Mouse (Mus musculus): ENCODE data around the gene Far2. TPM values are rescaled to one million over a fixed set of nuclear protein-coding genes. Genes with fewer than 3 reads are reported as not detected.

The Far2 gene
- total RNA-seq, 2 experiments from 2014 or later = 19.5 to 21.7 TPM

GRCm38 (mm10) chr6:148214765-148215164, 167.7 kb downstream of the Far2 start:
- peak; percentile 38 to 46 for DNase-seq (ENCODE audit: low spot score in 2 of 2)

GRCm38 (mm10) chr6:148216752-148217151, 169.7 kb downstream of the Far2 start:
- DNase-seq (ENCODE audit: low spot score in 2 of 2) = no peak

GRCm38 (mm10) chr6:148218235-148219076, 171.4 kb downstream of the Far2 start:
- no peak for DNase-seq (ENCODE audit: low spot score in 2 of 2)

GRCm38 (mm10) chr6:148222686-148223085, 175.6 kb downstream of the Far2 start:
- no peak for DNase-seq (ENCODE audit: low spot score in 2 of 2)

- no peak for DNase-seq (ENCODE audit: low spot score in 2 of 2)
These were observed 180.5 kb downstream of the Far2 start for GRCm38 (mm10) chr6:148227542-148227941.

Other genes with a start within 250 kb of the Far2 start
- 10 to 100 TPM; 70.4 to 71.2 TPM for gene Ergic2, start 165.1 kb downstream of the Far2 start, total RNA-seq (2021)

Measured in layer of hippocampus, postnatal 14 days (tissue).